Mouse (Mus musculus) embryonic facial prominence, embryonic 14.5 days (tissue): ENCODE results near the gene Ndufs2. TPM values are rescaled to one million over a fixed set of nuclear protein-coding genes. Genes with fewer than 3 reads are reported as not detected.

ENCODE experiments used
- ATAC-seq: fragments of 200-750 bp; cut with Nextera tagmentation; 2 replicates; pipeline ENCODE4 v1.8.0; 2017; ENCODE audit warnings: low read depth, moderate number of reproducible peaks, moderate TSS enrichment
- DNase-seq: peaks from one replicate; pipeline ENCODE4 v3.0.0-alpha.2; 2015; ENCODE audit warnings: low spot score
- H3K27ac ChIP-seq: fragments of 300-500 bp; sonication (generic); replicated peaks from 2 replicates; pipeline ENCODE4 v1.5.1; 2014; ENCODE audit warnings: low read depth, mild to moderate bottlenecking, low read length, moderate library complexity
- H3K27me3 ChIP-seq: fragments of 300-500 bp; sonication (generic); replicated peaks from 2 replicates; pipeline ENCODE4 v1.6.1; 2014; ENCODE audit warnings: low read length; ENCODE audit not compliant: control insufficient read depth, insufficient read depth
- H3K36me3 ChIP-seq: fragments of 300-500 bp; sonication (generic); 2 replicates; pipeline ENCODE4 v1.6.1; 2014; ENCODE audit warnings: low read length, mixed read lengths; ENCODE audit not compliant: control insufficient read depth, insufficient read depth
- H3K4me1 ChIP-seq: fragments of 300-500 bp; sonication (generic); 2 replicates; pipeline ENCODE4 v1.6.1; 2014; ENCODE audit warnings: antibody characterized with exemption, low read length; ENCODE audit not compliant: control insufficient read depth, insufficient read depth
- H3K4me2 ChIP-seq: fragments of 300-500 bp; sonication (generic); 2 replicates; pipeline ENCODE4 v1.6.1; 2014; ENCODE audit warnings: low read depth, mild to moderate bottlenecking, low read length, moderate library complexity, mixed read lengths
- H3K4me3 ChIP-seq: fragments of 300-500 bp; sonication (generic); 2 replicates; pipeline ENCODE4 v1.5.1; 2014; ENCODE audit warnings: low read depth, mild to moderate bottlenecking, low read length
- H3K9ac ChIP-seq: fragments of 300-500 bp; sonication (generic); 2 replicates; pipeline ENCODE4 v1.6.1; 2014; ENCODE audit warnings: low read depth, mild to moderate bottlenecking, low read length, moderate library complexity, mixed read lengths
- H3K9me3 ChIP-seq: fragments of 300-500 bp; sonication (generic); 2 replicates; pipeline ENCODE4 v1.6.1; 2016; ENCODE audit warnings: low read length; ENCODE audit not compliant: control insufficient read depth
- WGBS: fragments of 180-500 bp; shearing (Covaris S2); extraction: QIAGEN DNeasy Blood & Tissue Kit; methylation state at CpG from one replicate; pipeline ENCODE4 v1.1.7; 2014; 5-methylcytosine and 5-hydroxymethylcytosine counted together
- polyA plus RNA-seq: library from polyadenylated mRNA; unstranded; fragments of >200 nt; fragmentation: Nextera tagmentation; extraction: Ambion mirVana; gene quantifications from 2 replicates; pipeline ENCODE4 v1.2.1, GENCODE M21; 2014

Gene Ndufs2
- polyA plus RNA-seq, 1 experiment from 2014 or later = 246 TPM

DNA sequence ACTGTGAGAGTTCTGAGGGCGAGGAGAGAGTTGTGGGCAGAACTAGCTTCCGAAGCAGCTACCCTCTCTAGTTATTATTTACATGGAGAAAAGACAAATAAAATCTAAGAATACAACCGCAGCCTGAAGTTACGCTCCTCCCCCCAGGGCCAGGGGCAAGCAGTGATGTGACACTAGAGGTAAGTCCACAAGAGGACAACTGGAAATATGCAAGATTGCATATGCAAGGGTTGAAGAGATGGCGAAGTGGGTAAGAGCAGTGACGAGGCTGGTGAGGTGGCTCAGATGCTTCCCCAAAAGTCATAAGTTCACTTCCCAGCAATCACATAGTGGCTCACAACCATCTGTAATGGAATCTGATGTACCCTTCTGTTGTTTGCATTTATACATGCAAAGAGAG lies 28.0 kb downstream of the Ndufs2 start:
- Histone ChIP-seq H3K27ac (peak overlapping the region; percentile 91), H3K4me1 (0 out of 2 replicates have a peak, but pooled peaks cover 8% of the 10 kb centered on the region), H3K9me3 (no peaks in the 10 kb centered on the region), H3K4me3 (peak overlapping the region; percentile 52), H3K4me2 (peak overlapping the region; percentile 48), H3K27me3 (no peaks in the 10 kb centered on the region), H3K36me3 (peaks cover 15% of the 10 kb centered on the region; the same call in 1 of the 2 replicates), H3K9ac (peak overlapping the region; percentile 65)
- WGBS = 88% methylated on average over 6 of the region's 6 CpGs
- no peak for ATAC-seq
- DNase-seq = no peak

DNA sequence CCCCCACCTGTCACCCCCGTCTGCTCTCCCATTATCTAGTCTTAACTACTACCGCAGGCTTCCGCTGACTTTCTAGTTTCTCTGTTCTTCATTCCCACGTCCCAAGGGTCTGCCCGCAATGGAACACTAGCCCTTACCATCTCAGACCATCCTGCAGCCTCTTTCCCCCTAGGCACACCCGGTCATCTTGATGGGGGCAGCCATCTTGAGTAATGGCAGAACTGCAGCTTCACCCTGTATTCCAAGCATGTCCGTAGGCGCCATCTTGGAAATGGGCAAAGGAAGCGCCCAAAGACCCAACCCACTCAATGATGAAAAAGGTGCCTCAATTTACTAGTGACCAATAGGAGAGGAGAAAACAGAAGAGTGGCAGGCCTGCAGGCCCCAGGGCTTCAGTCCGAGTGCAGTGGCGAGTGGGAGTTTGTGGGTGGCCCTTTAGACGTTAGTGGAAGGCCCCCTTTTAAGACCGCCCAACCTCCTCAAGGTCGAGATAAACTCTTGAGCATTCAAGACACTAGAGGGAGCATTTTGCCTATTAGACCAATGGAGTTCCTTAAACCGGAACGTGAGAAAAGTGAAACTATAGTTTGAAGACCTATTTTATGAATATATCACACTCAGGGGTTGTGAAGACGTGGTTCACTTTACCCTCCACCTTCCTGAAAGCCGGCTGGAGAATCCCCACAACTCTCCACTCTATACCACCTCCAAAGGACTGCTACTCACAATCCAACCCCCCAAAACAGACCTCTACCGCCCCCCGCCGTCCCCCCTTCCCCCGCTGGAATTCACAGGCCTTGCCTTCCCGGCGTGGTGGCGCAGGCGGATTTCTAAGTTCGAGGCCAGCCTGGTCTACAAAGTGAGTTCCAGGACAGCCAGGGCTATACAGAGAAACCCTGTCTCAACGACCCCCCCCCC lies 28.7 kb downstream of the Ndufs2 start, which contains the start of gene Tomm40l:
Gene Tomm40l, minus strand, starts transcription at position 277 of the 918 bp plus-strand sequence.
- peak within 1 kb of the TSS; percentile 52 for H3K4me3 ChIP-seq
- H3K4me1 ChIP-seq = 0 out of 2 replicates have a peak, but pooled peaks cover 8% of the 10 kb centered on the region
- DNase-seq (peak; percentile 100), ATAC-seq (peak; percentile 99)
- H3K27ac ChIP-seq = peak within 1 kb of the TSS; percentile 91
- WGBS = 1% methylated on average over 27 of the region's 28 CpGs
- peak within 1 kb of the TSS; percentile 84 for H3K4me2 ChIP-seq
- no peaks in the 10 kb centered on the region for H3K27me3 ChIP-seq
- H3K36me3 ChIP-seq = peaks cover 18% of the 10 kb centered on the region
- H3K9ac ChIP-seq = peak within 1 kb of the TSS; percentile 65
- no peaks in the 10 kb centered on the region for H3K9me3 ChIP-seq

DNA sequence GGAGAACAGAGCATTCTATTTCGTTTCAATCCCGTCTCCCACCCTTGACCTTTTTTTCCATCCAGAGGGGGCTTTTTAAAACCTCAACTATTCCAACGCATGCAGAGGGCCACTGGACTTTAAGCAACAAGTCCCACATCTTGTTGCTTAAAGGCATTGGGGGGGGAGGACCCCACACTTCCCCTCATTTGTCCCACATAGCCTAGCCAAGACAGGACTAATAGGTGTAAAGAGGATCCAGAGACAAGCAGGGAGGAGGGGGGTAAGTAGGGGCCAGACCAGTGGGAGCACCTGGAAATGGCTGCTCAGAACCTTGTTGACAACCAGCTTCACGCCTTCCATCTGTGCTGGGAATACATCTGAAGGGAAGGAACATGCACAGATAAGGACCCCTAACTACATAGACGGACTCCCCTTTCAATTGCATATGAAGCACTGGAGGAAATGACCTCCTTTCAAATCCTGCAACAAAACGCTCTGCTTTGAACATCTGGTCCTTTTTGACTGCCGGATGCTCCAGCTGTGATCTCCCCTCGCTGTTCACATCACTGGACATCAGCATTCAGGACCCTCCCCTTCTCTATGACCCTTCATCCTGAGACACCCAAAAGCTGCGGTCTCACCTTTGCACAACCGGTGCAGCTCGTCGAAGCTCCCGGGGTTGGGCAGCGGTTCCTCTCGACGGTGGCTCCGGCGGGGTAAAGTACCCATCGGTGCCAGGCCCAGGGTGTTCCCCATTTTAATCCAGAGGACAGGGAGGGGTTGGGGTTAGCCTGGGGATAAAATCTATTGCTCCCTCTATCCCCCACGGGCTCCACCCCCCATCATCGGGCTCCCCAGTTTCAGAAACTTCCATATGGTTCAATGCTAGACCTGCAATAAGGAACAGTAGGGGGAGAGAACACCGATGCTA lies 29.7 kb downstream of the Ndufs2 start:
- no peak for ATAC-seq
- Histone ChIP-seq H3K4me2 (peak overlapping the region; percentile 84), H3K9ac (peak overlapping the region; percentile 61), H3K27me3 (no peaks in the 10 kb centered on the region), H3K4me3 (peak overlapping the region; percentile 52), H3K36me3 (peaks cover 18% of the 10 kb centered on the region), H3K9me3 (no peaks in the 10 kb centered on the region), H3K4me1 (0 out of 2 replicates have a peak, but pooled peaks cover 8% of the 10 kb centered on the region), H3K27ac (no peak overlapping the region; the same call in 1 of the 2 replicates)
- 7% methylated on average over 22 of the region's 22 CpGs for WGBS
- no peak for DNase-seq

DNA sequence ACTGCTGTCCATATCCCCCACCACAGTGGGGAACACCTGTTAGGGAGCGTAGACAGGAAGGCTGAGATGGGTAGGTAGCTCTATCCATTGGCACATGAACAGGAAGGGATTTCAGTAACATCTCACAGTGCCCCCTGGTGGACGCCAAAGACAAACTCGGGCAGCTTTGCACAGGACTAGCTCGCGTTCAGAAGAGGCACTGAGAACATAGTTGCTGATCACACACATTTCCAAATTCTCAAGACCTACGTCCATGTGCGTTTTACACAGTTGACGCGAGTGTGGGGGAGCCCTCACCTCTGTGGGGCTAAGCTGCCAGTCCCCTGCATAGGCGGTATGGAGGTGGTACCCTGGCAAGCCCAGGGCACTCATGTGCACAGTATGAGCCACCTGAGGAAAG lies 30.3 kb downstream of the Ndufs2 start:
- Histone ChIP-seq H3K27ac (no peak overlapping the region), H3K4me1 (0 out of 2 replicates have a peak, but pooled peaks cover 8% of the 10 kb centered on the region), H3K9me3 (no peaks in the 10 kb centered on the region), H3K36me3 (peaks cover 18% of the 10 kb centered on the region), H3K9ac (no peak overlapping the region), H3K4me3 (peak overlapping the region; percentile 52; the same call in 1 of the 2 replicates), H3K4me2 (peak overlapping the region; percentile 84), H3K27me3 (no peaks in the 10 kb centered on the region)
- peak; percentile 88 for DNase-seq
- 6% methylated on average over 10 of the region's 10 CpGs for WGBS
- peak; percentile 19; the same call in 1 of the 2 replicates for ATAC-seq

DNA sequence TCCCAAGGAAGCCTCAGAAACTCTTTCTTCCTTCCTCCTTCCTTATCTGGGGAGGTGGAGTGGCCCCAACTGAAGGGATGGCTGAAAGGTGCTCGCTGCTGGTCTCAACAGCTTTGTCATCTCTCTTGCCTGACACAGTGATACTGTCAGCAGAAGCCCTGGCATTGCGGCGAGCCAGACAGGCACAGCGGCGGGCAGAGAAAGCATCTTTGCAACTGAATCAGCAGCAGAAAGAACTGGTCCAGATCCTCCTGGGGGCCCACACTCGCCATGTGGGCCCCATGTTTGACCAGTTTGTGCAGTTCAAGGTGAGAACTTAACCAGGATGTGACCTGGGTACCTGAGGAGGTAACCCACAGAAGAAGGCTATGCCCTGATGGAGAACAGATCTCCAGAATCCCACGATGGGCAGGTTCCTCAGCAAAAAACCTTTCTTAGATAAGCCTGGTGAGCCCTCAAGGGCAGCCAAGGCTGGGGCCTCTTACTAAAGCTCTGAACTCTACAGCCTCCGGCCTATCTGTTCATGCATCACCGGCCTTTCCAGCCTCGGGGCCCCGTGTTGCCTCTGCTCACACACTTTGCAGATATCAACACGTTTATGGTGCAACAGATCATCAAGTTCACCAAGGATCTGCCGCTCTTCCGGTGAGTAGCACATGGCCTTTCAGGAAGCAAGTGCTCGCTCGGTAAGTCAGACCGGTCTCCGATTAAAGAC lies 34.8 kb downstream of the Ndufs2 start:
- Histone ChIP-seq H3K36me3 (peaks cover 18% of the 10 kb centered on the region), H3K4me3 (no peak overlapping the region), H3K27me3 (no peaks in the 10 kb centered on the region), H3K4me1 (0 out of 2 replicates have a peak, but pooled peaks cover 5% of the 10 kb centered on the region), H3K9me3 (no peaks in the 10 kb centered on the region), H3K4me2 (no peak overlapping the region), H3K27ac (no peak overlapping the region), H3K9ac (no peak overlapping the region)
- 85% methylated on average over 18 of the region's 18 CpGs for WGBS
- ATAC-seq = no peak
- DNase-seq = no peak

DNA sequence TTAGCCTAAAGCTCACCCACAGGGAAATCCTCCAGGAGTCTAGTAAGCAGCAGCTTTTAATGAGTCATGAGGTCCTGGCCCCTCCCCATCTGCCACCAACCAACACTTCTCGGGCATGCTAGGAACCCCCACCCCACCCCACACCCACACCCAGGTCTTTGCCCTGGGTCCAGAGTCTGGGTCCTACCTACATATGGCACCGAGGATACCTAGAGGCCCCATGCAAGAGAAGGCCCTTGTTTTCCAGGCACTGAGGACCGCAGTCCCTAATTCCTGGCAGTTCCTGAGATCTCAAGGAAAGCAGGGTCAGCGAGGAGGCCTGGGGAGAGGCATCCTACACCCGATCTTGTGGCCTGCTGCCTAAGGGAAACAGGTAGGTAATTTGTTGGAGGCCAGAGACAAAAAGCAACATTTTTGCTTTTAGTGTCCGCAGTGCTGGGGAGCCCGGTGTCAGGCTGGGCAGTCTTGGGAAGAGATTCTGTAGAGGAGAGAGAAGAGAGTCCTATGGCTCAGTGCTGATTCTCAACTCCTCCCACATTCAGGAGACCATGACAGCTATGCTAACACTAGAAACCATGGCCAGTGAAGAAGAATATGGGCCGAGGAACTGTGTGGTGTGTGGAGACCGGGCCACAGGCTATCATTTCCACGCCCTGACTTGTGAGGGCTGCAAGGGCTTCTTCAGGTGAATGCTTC lies 37.2 kb downstream of the Ndufs2 start, which contains the start of gene Nr1i3:
Gene Nr1i3, plus strand, starts transcription at position 170 of the 696 bp plus-strand sequence.
- ATAC-seq (no peak), DNase-seq (no peak)
- H3K4me3 ChIP-seq = no peak within 1 kb of the TSS
- H3K9ac ChIP-seq = no peak within 1 kb of the TSS
- no peaks in the 10 kb centered on the region for H3K9me3 ChIP-seq
- peaks cover 3% of the 10 kb centered on the region; the same call in 1 of the 2 replicates for H3K36me3 ChIP-seq
- H3K4me1 ChIP-seq = no peaks in the 10 kb centered on the region
- H3K27ac ChIP-seq = no peak within 1 kb of the TSS
- 68% methylated on average over 10 of the region's 10 CpGs for WGBS
- H3K4me2 ChIP-seq = no peak within 1 kb of the TSS
- no peaks in the 10 kb centered on the region for H3K27me3 ChIP-seq

DNA sequence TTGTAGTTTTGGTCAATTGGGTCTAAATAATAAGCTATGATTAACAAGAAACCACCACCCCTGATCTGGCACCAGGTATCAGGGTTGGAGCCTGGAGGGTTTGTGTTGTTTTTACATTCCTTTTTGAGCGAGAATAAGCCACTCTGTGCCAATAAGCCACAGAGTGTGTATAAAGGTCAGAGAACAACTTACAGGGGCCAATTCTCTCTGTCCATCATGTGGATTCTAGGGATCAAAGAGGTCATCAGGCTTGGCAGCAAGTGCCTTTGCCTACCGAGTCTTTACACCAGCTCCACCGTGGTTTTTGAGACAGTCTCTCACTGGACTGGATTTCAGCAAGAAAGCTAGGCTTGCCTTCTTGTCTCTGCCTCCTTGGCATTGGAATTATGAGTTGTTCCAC lies 38.3 kb downstream of the Ndufs2 start:
- Histone ChIP-seq H3K4me1 (no peaks in the 10 kb centered on the region), H3K4me2 (no peak overlapping the region), H3K27ac (no peak overlapping the region), H3K27me3 (no peaks in the 10 kb centered on the region), H3K9me3 (no peaks in the 10 kb centered on the region), H3K36me3 (peaks cover 3% of the 10 kb centered on the region; the same call in 1 of the 2 replicates), H3K4me3 (no peak overlapping the region), H3K9ac (no peak overlapping the region)
- DNase-seq (no peak), ATAC-seq (no peak)
- WGBS = 40% methylated on average over 3 of the region's 3 CpGs
